Mouse (Mus musculus): ENCODE measurements around the gene Ccp110. TPM values are rescaled to one million over a fixed set of nuclear protein-coding genes. Genes with fewer than 3 reads are reported as not detected.

Gene Ccp110
- 5.8 TPM for polyA plus RNA-seq (2017; shearing (Covaris generic))

DNA sequence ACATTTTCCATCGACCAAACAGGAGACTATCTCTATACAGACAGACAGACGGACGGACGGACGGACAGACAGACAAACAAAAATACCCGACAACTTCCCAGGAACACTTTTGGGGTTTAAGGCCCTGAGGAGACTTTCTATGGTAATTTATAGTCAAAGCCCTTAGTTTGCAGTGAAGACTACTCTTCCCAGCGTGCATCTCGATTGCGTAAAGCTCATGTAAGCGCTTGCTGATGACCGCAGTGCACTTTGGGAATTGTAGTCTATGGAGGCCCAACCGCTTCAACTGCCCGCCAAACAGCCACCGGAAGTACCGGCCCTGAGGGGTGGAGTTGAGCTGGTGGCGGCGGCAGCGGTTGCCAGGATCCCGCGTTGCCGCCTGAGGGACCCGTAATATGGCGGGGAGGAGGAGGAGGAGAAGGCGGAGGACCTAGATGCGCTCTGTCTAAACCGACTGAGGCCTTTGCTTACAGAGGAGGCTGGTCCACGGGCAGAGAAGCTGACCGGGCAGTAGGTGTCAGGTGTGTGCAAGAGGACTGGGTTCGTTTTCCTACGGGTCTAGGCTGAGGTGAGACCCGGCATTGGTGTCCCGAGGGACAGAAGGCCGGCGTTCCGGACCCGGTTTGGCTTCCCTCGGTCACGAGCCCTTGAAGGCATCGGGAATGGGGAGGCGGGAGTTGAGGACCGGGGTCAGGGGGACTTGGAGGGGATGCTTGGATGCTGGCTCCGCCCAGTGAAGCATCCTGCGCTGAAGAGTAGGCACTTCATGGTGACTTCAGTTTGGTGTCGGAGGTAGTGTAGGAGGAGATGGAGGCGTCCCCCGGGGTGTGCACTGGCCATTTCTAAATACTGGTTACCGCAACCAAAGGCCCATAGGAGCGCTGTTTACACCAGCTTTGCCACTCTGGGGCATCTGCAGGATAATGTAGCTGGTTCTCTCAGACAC lies at the start of gene Ccp110:
Gene Ccp110, plus strand, starts transcription at position 325 of the 946 bp plus-strand sequence.

GRCm38 (mm10) chr7:118705101-118705961 lies 7.0 kb upstream of the Ccp110 start, which contains the start of gene Gde1:
Gene Gde1, minus strand, starts transcription at chr7:118705778.

DNA sequence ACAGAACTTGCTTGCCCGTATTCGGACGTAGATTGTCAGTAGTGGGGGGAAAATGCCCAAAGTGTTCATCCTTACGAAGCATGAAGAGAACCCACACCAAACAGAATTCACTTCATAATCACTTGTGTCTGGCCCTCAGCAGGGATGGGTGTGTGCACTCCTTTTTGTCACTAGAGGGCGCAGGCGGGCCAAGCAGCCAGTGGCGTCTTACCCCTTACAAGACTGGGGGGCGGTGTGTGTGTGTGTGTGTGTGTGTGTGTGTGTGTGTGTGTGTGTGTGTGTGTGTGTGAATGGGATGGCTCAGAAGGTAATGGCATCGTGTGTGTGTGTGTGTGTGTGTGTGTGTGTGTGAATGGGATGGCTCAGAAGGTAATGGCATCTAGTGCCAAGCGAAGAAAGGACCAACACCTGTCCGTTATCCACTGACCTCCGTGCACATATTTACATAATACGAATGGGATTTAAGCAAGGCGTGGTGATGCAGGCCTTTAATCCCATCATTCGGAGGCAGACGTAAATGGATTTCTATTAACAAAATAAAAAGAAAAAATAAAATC lies 27.7 kb downstream of the Ccp110 start, which contains the start of gene Vps35l:
Gene Vps35l, plus strand, starts transcription at position 252 of the 557 bp plus-strand sequence.

Other genes with a start within 250 kb of the Ccp110 start
- 0.80 TPM for gene Itpripl2, start 220.6 kb upstream of the Ccp110 start, polyA plus RNA-seq (2017; shearing (Covaris generic))
- gene Coq7, start 179.2 kb upstream of the Ccp110 start, polyA plus RNA-seq (2017; shearing (Covaris generic)), result 4.7 TPM
- gene Tmc7, start 127.8 kb upstream of the Ccp110 start, polyA plus RNA-seq (2017; shearing (Covaris generic)), result 0.63 TPM
- 0.96 TPM for gene Tmc5, start 115.3 kb upstream of the Ccp110 start, polyA plus RNA-seq (2017; shearing (Covaris generic))
- gene Gde1, start 6.8 kb upstream of the Ccp110 start, polyA plus RNA-seq (2017; shearing (Covaris generic)), result 40.4 TPM
- 70.1 TPM for gene Vps35l, start 27.7 kb downstream of the Ccp110 start, polyA plus RNA-seq (2017; shearing (Covaris generic))
- not detected for gene Iqck, start 143.2 kb downstream of the Ccp110 start, polyA plus RNA-seq (2017; shearing (Covaris generic))
- 15.0 TPM for gene Knop1, start 143.7 kb downstream of the Ccp110 start, polyA plus RNA-seq (2017; shearing (Covaris generic))